Mouse (Mus musculus) CH12.LX (cell line): ENCODE data around the gene Bcat1. TPM values are rescaled to one million over a fixed set of nuclear protein-coding genes. Genes with fewer than 3 reads are reported as not detected.

Source experiments
- DNase-seq: peaks from one replicate; pipeline ENCODE4 v3.0.0-alpha.2; 2013; ENCODE audit errors: extremely low read depth
- H3K27ac ChIP-seq: 2 replicates; pipeline ENCODE4 v1.5.1; 2012; ENCODE audit warnings: low read depth, mild to moderate bottlenecking, control low read depth, moderate library complexity; ENCODE audit not compliant: insufficient read depth
- H3K27me3 ChIP-seq: replicated peaks from 2 replicates; pipeline ENCODE3; 2012; ENCODE audit warnings: inconsistent platforms
- H3K36me3 ChIP-seq, 2 experiments: replicated peaks in 1 of 2; 2 replicates each; pipeline versions ENCODE3 to v1.6.1; 2012; ENCODE audit warnings: inconsistent platforms in 1 of 2, low read length in 1 of 2, mild to moderate bottlenecking in 1 of 2, mixed read lengths in 1 of 2, moderate library complexity in 1 of 2; ENCODE audit not compliant: control insufficient read depth in 1 of 2, insufficient read depth in 1 of 2
- H3K4me1 ChIP-seq, 2 experiments: 2 replicates each; pipeline ENCODE4 v1.6.1; 2012; ENCODE audit warnings: inconsistent platforms in 1 of 2, moderate library complexity in 1 of 2; ENCODE audit not compliant: insufficient read depth in 2 of 2, control insufficient read depth in 1 of 2
- H3K4me2 ChIP-seq: 2 replicates; pipeline ENCODE4 v1.6.1; 2012; ENCODE audit warnings: low read depth, mild to moderate bottlenecking, control low read depth; ENCODE audit not compliant: poor library complexity, insufficient read depth, severe bottlenecking
- H3K4me3 ChIP-seq, 3 experiments: fragments of 150-350 bp in 1 of 3; sonication (generic) in 1 of 3; replicated peaks in 1 of 3; 2 replicates each; pipeline versions ENCODE3 to v1.5.1; 2011 to 2012; ENCODE audit warnings: low read depth in 2 of 3, low read length in 2 of 3, mild to moderate bottlenecking in 2 of 3, moderate library complexity in 2 of 3, control low read depth in 1 of 3, improper control_type of control experiment in 1 of 3, inconsistent platforms in 1 of 3, mixed read lengths in 1 of 3; ENCODE audit not compliant: poor library complexity in 1 of 3
- H3K79me2 ChIP-seq: replicated peaks from 2 replicates; pipeline ENCODE4 v1.6.1; 2012; ENCODE audit warnings: mild to moderate bottlenecking, moderate library complexity; ENCODE audit not compliant: control insufficient read depth, poor library complexity, insufficient read depth, severe bottlenecking; ENCODE audit errors: extremely low read depth
- H3K9ac ChIP-seq: 2 replicates; pipeline ENCODE4 v1.6.1; 2012; ENCODE audit warnings: low read depth, mild to moderate bottlenecking, control low read depth, moderate library complexity; ENCODE audit not compliant: insufficient read depth
- H3K9me3 ChIP-seq: replicated peaks from 2 replicates; pipeline ENCODE3; 2012; ENCODE audit warnings: low read length, inconsistent platforms, mixed read lengths
- BHLHE40 ChIP-seq: IDR thresholded peaks from 2 replicates; pipeline ENCODE4 v1.6.1; 2011; ENCODE audit warnings: mild to moderate bottlenecking, low read depth, low read length, improper control_type of control experiment
- CHD1 ChIP-seq: IDR thresholded peaks from 2 replicates; pipeline ENCODE4 v1.6.1; 2012; ENCODE audit warnings: low read depth, low read length, improper control_type of control experiment, inconsistent platforms
- CHD2 ChIP-seq: IDR thresholded peaks from 2 replicates; pipeline ENCODE4 v1.6.1; 2011; ENCODE audit warnings: low read length, improper control_type of control experiment
- CTCF ChIP-seq, 2 experiments: IDR thresholded peaks in 1 of 2; conservative IDR thresholded peaks in 1 of 2; 2 replicates each; pipeline ENCODE4 v1.5.1; 2011 to 2012; ENCODE audit warnings: low read depth in 2 of 2, low read length in 2 of 2, improper control_type of control experiment in 1 of 2, inconsistent platforms in 1 of 2, mild to moderate bottlenecking in 1 of 2, moderate library complexity in 1 of 2
- E2F4 ChIP-seq: IDR thresholded peaks from 2 replicates; pipeline ENCODE4 v1.6.1; 2011; ENCODE audit warnings: low read depth, low read length, improper control_type of control experiment; ENCODE audit not compliant: insufficient replicate concordance
- ELF1 ChIP-seq: IDR thresholded peaks from 2 replicates; pipeline ENCODE4 v1.6.1; 2014; ENCODE audit warnings: low read depth, mild to moderate bottlenecking, inconsistent platforms, low read length, improper control_type of control experiment
- EP300 ChIP-seq: IDR thresholded peaks from 2 replicates; pipeline ENCODE4 v1.6.1; 2011; ENCODE audit warnings: low read length, improper control_type of control experiment
- ETS1 ChIP-seq: conservative IDR thresholded peaks from 2 replicates; pipeline ENCODE4 v1.6.1; 2012; ENCODE audit warnings: low read depth, mild to moderate bottlenecking, inconsistent platforms, low read length, improper control_type of control experiment, moderate library complexity
- GABPA ChIP-seq: IDR thresholded peaks from 2 replicates; pipeline ENCODE4 v1.6.1; 2012; ENCODE audit warnings: low read depth, low read length, improper control_type of control experiment, inconsistent platforms; ENCODE audit not compliant: insufficient replicate concordance
- HCFC1 ChIP-seq: IDR thresholded peaks from 2 replicates; pipeline ENCODE4 v1.6.1; 2012; ENCODE audit warnings: low read depth, mild to moderate bottlenecking, inconsistent platforms, low read length, improper control_type of control experiment
- IRF4 ChIP-seq: IDR thresholded peaks from 2 replicates; pipeline ENCODE4 v1.6.1; 2014; ENCODE audit warnings: low read depth, mild to moderate bottlenecking, inconsistent platforms, low read length, improper control_type of control experiment
- JUN ChIP-seq: IDR thresholded peaks from 2 replicates; pipeline ENCODE4 v1.6.1; 2011; ENCODE audit warnings: low read depth, mild to moderate bottlenecking, low read length, improper control_type of control experiment, moderate library complexity; ENCODE audit not compliant: insufficient read depth
- JUND ChIP-seq: conservative IDR thresholded peaks from 2 replicates; pipeline ENCODE4 v1.6.1; 2011; ENCODE audit warnings: low read depth, low read length, improper control_type of control experiment
- KAT2A ChIP-seq: IDR thresholded peaks from 2 replicates; pipeline ENCODE4 v1.6.1; 2012; ENCODE audit warnings: low read length, improper control_type of control experiment, inconsistent platforms; ENCODE audit not compliant: insufficient replicate concordance
- MAFK ChIP-seq: IDR thresholded peaks from 2 replicates; pipeline ENCODE4 v1.6.1; 2011; ENCODE audit warnings: low read length, improper control_type of control experiment; ENCODE audit not compliant: insufficient replicate concordance
- MAX ChIP-seq: IDR thresholded peaks from 2 replicates; pipeline ENCODE4 v1.6.1; 2011; ENCODE audit warnings: low read length, improper control_type of control experiment
- MAZ ChIP-seq: IDR thresholded peaks from 2 replicates; pipeline ENCODE4 v1.6.1; 2012; ENCODE audit warnings: low read depth, mild to moderate bottlenecking, inconsistent platforms, low read length, improper control_type of control experiment, moderate library complexity
- MEF2A ChIP-seq: IDR thresholded peaks from 2 replicates; pipeline ENCODE4 v1.6.1; 2014; ENCODE audit warnings: low read depth, mild to moderate bottlenecking, inconsistent platforms, low read length, improper control_type of control experiment, borderline replicate concordance
- MXI1 ChIP-seq: IDR thresholded peaks from 2 replicates; pipeline ENCODE4 v1.6.1; 2011; ENCODE audit warnings: mild to moderate bottlenecking, low read depth, low read length, improper control_type of control experiment
- MYC ChIP-seq: IDR thresholded peaks from 2 replicates; pipeline ENCODE4 v1.6.1; 2011; ENCODE audit warnings: low read depth, mild to moderate bottlenecking, improper control_type of control experiment, low read length
- NELFE ChIP-seq: IDR thresholded peaks from 2 replicates; pipeline ENCODE4 v1.6.1; 2011; ENCODE audit warnings: low read depth, low read length, improper control_type of control experiment
- NRF1 ChIP-seq: IDR thresholded peaks from 2 replicates; pipeline ENCODE4 v1.6.1; 2014; ENCODE audit warnings: low read depth, mild to moderate bottlenecking, inconsistent platforms, low read length, improper control_type of control experiment, moderate library complexity
- PAX5 ChIP-seq: IDR thresholded peaks from 2 replicates; pipeline ENCODE4 v1.6.1; 2012; ENCODE audit warnings: low read length, inconsistent platforms, mixed read lengths
- POLR2A ChIP-seq: IDR thresholded peaks from 2 replicates; pipeline ENCODE4 v1.6.1; 2011; ENCODE audit warnings: low read depth, mild to moderate bottlenecking, improper control_type of control experiment, low read length
- POLR2AphosphoS2 ChIP-seq: IDR thresholded peaks from 2 replicates; pipeline ENCODE4 v1.6.1; 2011; ENCODE audit warnings: low read depth, low read length, improper control_type of control experiment
- RAD21 ChIP-seq: IDR thresholded peaks from 2 replicates; pipeline ENCODE4 v1.6.1; 2011; ENCODE audit warnings: low read depth, mild to moderate bottlenecking, low read length, improper control_type of control experiment, moderate library complexity
- RCOR1 ChIP-seq: conservative IDR thresholded peaks from 2 replicates; pipeline ENCODE4 v1.6.1; 2012; ENCODE audit warnings: low read depth, mild to moderate bottlenecking, inconsistent platforms, low read length, improper control_type of control experiment
- SIN3A ChIP-seq: IDR thresholded peaks from 2 replicates; pipeline ENCODE4 v1.6.1; 2012; ENCODE audit warnings: low read length, improper control_type of control experiment, inconsistent platforms
- SMC3 ChIP-seq: IDR thresholded peaks from 2 replicates; pipeline ENCODE4 v1.6.1; 2011; ENCODE audit warnings: low read depth, low read length, improper control_type of control experiment
- TBP ChIP-seq: conservative IDR thresholded peaks from 2 replicates; pipeline ENCODE4 v1.6.1; 2011; ENCODE audit warnings: low read depth, low read length, improper control_type of control experiment
- TCF12 ChIP-seq: IDR thresholded peaks from 2 replicates; pipeline ENCODE4 v1.6.1; 2014; ENCODE audit warnings: low read depth, mild to moderate bottlenecking, inconsistent platforms, low read length, improper control_type of control experiment
- UBTF ChIP-seq: IDR thresholded peaks from 2 replicates; pipeline ENCODE4 v1.6.1; 2012; ENCODE audit warnings: low read depth, mild to moderate bottlenecking, inconsistent platforms, low read length, improper control_type of control experiment, moderate library complexity
- USF1 ChIP-seq: IDR thresholded peaks from 2 replicates; pipeline ENCODE4 v1.6.1; 2014; ENCODE audit warnings: low read depth, mild to moderate bottlenecking, inconsistent platforms, low read length, improper control_type of control experiment
- USF2 ChIP-seq: conservative IDR thresholded peaks from 2 replicates; pipeline ENCODE4 v1.6.1; 2011; ENCODE audit warnings: low read depth, low read length, improper control_type of control experiment
- ZC3H11A ChIP-seq: IDR thresholded peaks from 2 replicates; pipeline ENCODE4 v1.6.1; 2012; ENCODE audit warnings: low read depth, mild to moderate bottlenecking, inconsistent platforms, low read length, improper control_type of control experiment
- ZKSCAN1 ChIP-seq: IDR thresholded peaks from 2 replicates; pipeline ENCODE4 v1.6.1; 2012; ENCODE audit warnings: low read depth, inconsistent platforms, low read length, improper control_type of control experiment, borderline replicate concordance
- ZMIZ1 ChIP-seq: IDR thresholded peaks from 2 replicates; pipeline ENCODE4 v1.6.1; 2012; ENCODE audit warnings: low read depth, mild to moderate bottlenecking, inconsistent platforms, low read length, improper control_type of control experiment
- ZNF384 ChIP-seq: IDR thresholded peaks from 2 replicates; pipeline ENCODE4 v1.6.1; 2012; ENCODE audit warnings: low read depth, low read length, improper control_type of control experiment, inconsistent platforms
- dilution Hi-C: fragments of 300-500 bp; cut with MboI; formaldehyde crosslinking; loops from 2 replicates; pipeline ENCODE4 v1.14.3; 2020; ENCODE audit warnings: low sequenced_read_pairs; ENCODE audit not compliant: extremely low pct_unique_long_range_greater_than_20kb, extremely low pct_ligation_motif_present
- in situ Hi-C: fragments of 300-500 bp; cut with MboI; formaldehyde crosslinking; loops from 3 replicates; pipeline ENCODE4 v1.14.3; 2019; ENCODE audit warnings: low sequenced_read_pairs, low pct_ligation_motif_present, low pct_unique_long_range_greater_than_20kb, mixed read lengths
- polyA plus RNA-seq: library from polyadenylated mRNA; unstranded; fragments of >175 nt; gene quantifications from 2 replicates; pipeline ENCODE4 v1.2.1, GENCODE M21; 2012; ENCODE audit warnings: low read depth; ENCODE audit not compliant: insufficient read length
- total RNA-seq, 2 experiments: library from RNA; depleted of rRNA; stranded (reverse); fragments of 300-350 nt in 1 of 2; fragments of >200 nt in 1 of 2; gene quantifications; 2 replicates each; pipeline ENCODE4 v1.2.3; 2012 to 2014

Gene Bcat1
- total and polyA plus RNA-seq, 3 experiments: 141 to 199 (median 176) TPM

DNA sequence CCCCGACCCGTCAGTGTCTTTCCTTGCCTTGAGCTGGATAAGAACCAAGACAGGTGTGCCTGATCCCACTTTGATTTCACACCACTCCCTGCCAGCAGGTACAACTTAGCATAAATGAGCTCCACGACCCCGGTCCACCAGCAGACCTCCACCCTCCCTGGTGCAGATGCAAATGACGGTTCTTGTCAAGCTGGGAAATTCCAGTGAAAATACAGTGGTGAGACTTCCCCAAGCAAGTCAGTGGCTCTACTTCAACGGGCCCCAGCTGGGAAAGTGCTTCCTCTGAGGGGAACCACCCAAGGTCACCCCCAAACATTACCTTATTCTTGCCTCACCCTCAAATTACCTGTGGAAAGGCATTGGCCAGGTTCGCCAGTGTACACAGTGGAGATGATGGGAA lies 16.0 kb upstream of the Bcat1 start:
- in situ Hi-C loops: loop anchor here (5.0 kb wide), 3 partner anchors 40 to 255 kb away; no protein-coding TSS in a partner anchor
- 0 out of 2 replicates have a peak overlapping the region, but pooled peaks have one; percentile 2 for H3K9ac ChIP-seq
- H3K36me3 ChIP-seq: no peaks in the 10 kb centered on the region
- H3K4me2 ChIP-seq: peak overlapping the region; percentile 66
- peak overlapping the region; percentile 20 to 41 (median 26) for H3K4me3 ChIP-seq
- H3K27me3 ChIP-seq: no peaks in the 10 kb centered on the region
- H3K4me1 ChIP-seq: peaks cover 20 to 61% of the 10 kb centered on the region in 2 experiments
- peak overlapping the region; percentile 1; the same call in 1 of the 2 replicates for H3K27ac ChIP-seq
- dilution Hi-C loops: no loop called here
- no peaks in the 10 kb centered on the region for H3K79me2 ChIP-seq
- TF ChIP-seq TBP (no peak), BHLHE40 (peak; percentile 54), HCFC1 (no peak), ZC3H11A (no peak), ELF1 (no peak), JUN (no peak), ZKSCAN1 (no peak), SIN3A (no peak), GABPA (no peak), PAX5 (no peak), NRF1 (no peak), USF2 (no peak), KAT2A (0 out of 2 replicates have a peak, but pooled peaks have one; percentile 12), MAZ (0 out of 2 replicates have a peak, but pooled peaks have one; percentile 32), JUND (no peak), SMC3 (no peak), ETS1 (peak; percentile 80), ZMIZ1 (no peak), IRF4 (peak; percentile 51; the same call in 1 of the 2 replicates), MAX (no peak), POLR2AphosphoS2 (no peak), MEF2A (no peak), CHD2 (0 out of 2 replicates have a peak, but pooled peaks have one; percentile 19), RCOR1 (peak; percentile 61; the same call in 1 of the 2 replicates), EP300 (peak; percentile 61), RAD21 (no peak; the same call in 1 of the 2 replicates), UBTF (no peak), CHD1 (no peak), ZNF384 (no peak), CTCF (conservative IDR thresholded peaks at IDR 0.05 in 1 of 2, IDR thresholded peaks at IDR 0.05 in 1 of 2; ENCODE audit: low read depth in 2 of 2, low read length in 2 of 2) (no peak), E2F4 (no peak), NELFE (no peak), MYC (no peak), POLR2A (no peak), MXI1 (no peak), USF1 (no peak), MAFK (no peak), TCF12 (peak; percentile 45; the same call in 1 of the 2 replicates)
- TF ChIP-seq, all 38 proteins: peak for 9
- no peaks in the 10 kb centered on the region for H3K9me3 ChIP-seq
- no peak for DNase-seq
